Mouse (Mus musculus): Measurements from ENCODE around the gene Pask.

- TF ChIP-seq POLR2A (IDR thresholded peaks at IDR 0.05; ENCODE audit: low read depth, low read length) (no peak), CTCF (IDR thresholded peaks at IDR 0.05; ENCODE audit: extremely low read depth, insufficient read length, insufficient replicate concordance, low read depth, low read length) (no peak)
Measured at GRCm38 (mm10) chr1:93349701-93350100, 6.4 kb upstream of the Pask start.

All from small intestine, adult 2 months (tissue).